In the genomic region with DNA sequence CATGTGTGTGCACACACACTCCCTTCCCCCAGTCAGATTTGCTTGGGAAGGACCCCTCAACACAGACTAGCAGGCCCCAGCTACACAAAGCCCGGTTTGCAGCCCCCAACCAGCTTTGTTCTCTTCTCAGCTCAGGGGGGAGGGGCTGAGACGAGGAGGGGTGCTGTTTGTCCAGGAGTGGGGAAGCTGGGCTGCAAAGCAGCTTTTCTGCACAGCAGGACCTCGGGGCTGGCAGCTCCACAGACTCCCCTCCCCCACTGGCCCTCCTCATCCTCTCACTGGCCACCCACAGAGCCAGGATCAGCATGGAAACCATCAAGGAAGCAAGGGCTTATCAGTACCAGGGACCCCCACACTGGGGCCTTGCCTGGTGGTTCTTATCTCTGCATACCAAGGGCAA, we compare ENCODE assay signal across 13 mouse cellular contexts. TPM values are rescaled to one million over a fixed set of nuclear protein-coding genes. Genes with fewer than 3 reads are reported as not detected.
A peak's percentile ranks its signal among the peaks of the same experiment; 100 is the strongest.
DNase-seq lines count a peak whose midpoint lies in the region; ATAC-seq and TF ChIP-seq lines count a peak whose summit lies in the region.
"Had no signal": no experiment of that assay in that cellular context is flagged by ENCODE, and none has a peak within 500 bp of the region (broad histone marks: within the 10 kb centered on the region; RNA-seq: fewer than 3 reads in every experiment).

No protein-coding gene starts in this region.

- peak overlapping the region; percentile 73 for H3K4me3 ChIP-seq in hindbrain, embryonic 10.5 days
- no peak overlapping the region for H3K4me3 ChIP-seq in hindbrain, embryonic 14.5 days (replicated peaks; ENCODE audit: low read length)
- no peak overlapping the region for H3K4me3 ChIP-seq in G1E (ENCODE audit: low read depth, low read length)
- no peak overlapping the region for H3K4me3 ChIP-seq in forebrain, embryonic 13.5 days
- H3K4me3 ChIP-seq: heart, embryonic 13.5 days had no signal

- peak overlapping the region; percentile 92 for H3K27ac ChIP-seq in hindbrain, embryonic 10.5 days
- H3K27ac ChIP-seq in hindbrain, embryonic 14.5 days: no peak overlapping the region
- H3K27ac ChIP-seq in forebrain, embryonic 13.5 days: no peak overlapping the region
- H3K27ac ChIP-seq: heart, embryonic 13.5 days had no signal

- peaks cover 39% of the 10 kb centered on the region for H3K36me3 ChIP-seq in hindbrain, embryonic 10.5 days
- H3K36me3 ChIP-seq in hindbrain, embryonic 14.5 days (replicated peaks; ENCODE audit: control insufficient read depth, insufficient read depth): peaks cover 35% of the 10 kb centered on the region
- peaks cover 54% of the 10 kb centered on the region for H3K36me3 ChIP-seq in G1E (replicated peaks)
- H3K36me3 ChIP-seq in forebrain, embryonic 13.5 days (ENCODE audit: poor library complexity, severe bottlenecking): peaks cover 40% of the 10 kb centered on the region

- no peak for TF ChIP-seq CTCF in G1E (IDR thresholded peaks at IDR 0.05; ENCODE audit: low read depth, low read length)

- no peak overlapping the region for H3K9ac ChIP-seq in hindbrain, embryonic 14.5 days
- H3K9ac ChIP-seq in forebrain, embryonic 13.5 days: peak overlapping the region; percentile 21; the same call in 1 of the 2 replicates
- H3K9ac ChIP-seq: heart, embryonic 13.5 days had no signal

- no peak for ATAC-seq in hindbrain, embryonic 14.5 days (ENCODE audit: low FRiP score)
- 0 out of 2 replicates have a peak, but pooled peaks have one; percentile 22 for ATAC-seq in G1E (ENCODE audit: extremely low read depth, insufficient number of reproducible peaks, low FRiP score, poor library complexity, severe bottlenecking)
- no peak for ATAC-seq in forebrain, embryonic 13.5 days
- ATAC-seq: intestine, postnatal 0 days had no signal

- peaks cover 74% of the 10 kb centered on the region for H3K4me1 ChIP-seq in hindbrain, embryonic 10.5 days (replicated peaks)
- peaks cover 34% of the 10 kb centered on the region for H3K4me1 ChIP-seq in hindbrain, embryonic 14.5 days (replicated peaks; ENCODE audit: control insufficient read depth, insufficient read depth, low read length)
- H3K4me1 ChIP-seq in G1E (ENCODE audit: insufficient read depth, low read depth, low read length): peaks cover 26% of the 10 kb centered on the region
- peaks cover 40% of the 10 kb centered on the region for H3K4me1 ChIP-seq in forebrain, embryonic 13.5 days

- 1% methylated on average over 3 of the region's 3 CpGs for WGBS in hindbrain, embryonic 10.5 days
- 0% methylated on average over 3 of the region's 3 CpGs for WGBS in hindbrain, embryonic 14.5 days
- WGBS in forebrain, embryonic 13.5 days: 0% methylated on average over 3 of the region's 3 CpGs

- no peak overlapping the region for H3K4me2 ChIP-seq in hindbrain, embryonic 14.5 days (replicated peaks)
- H3K4me2 ChIP-seq in forebrain, embryonic 13.5 days: 0 out of 2 replicates have a peak overlapping the region, but pooled peaks have one; percentile 91
- H3K4me2 ChIP-seq: heart, embryonic 13.5 days had no signal

- peak; percentile 66 for DNase-seq in hindbrain, embryonic 10.5 days (ENCODE audit: low spot score)
- DNase-seq in hindbrain, embryonic 14.5 days (ENCODE audit: low spot score): no peak
- no peak for DNase-seq in G1E (ENCODE audit: low spot score)
- peak; percentile 50 for DNase-seq in mesoderm, embryonic 11.5 days (ENCODE audit: low read depth, low spot score)
- no peak for DNase-seq in layer of hippocampus, adult 11-12 months (ENCODE audit: low spot score)
- no peak for DNase-seq in adipocyte (ENCODE audit: low spot score)
- no peak for DNase-seq in heart, postnatal 10 days
- DNase-seq: cerebellum, postnatal 14 days; lung, postnatal 14 days had no signal

- no peaks in the 10 kb centered on the region for H3K9me3 ChIP-seq in hindbrain, embryonic 10.5 days
- H3K9me3 ChIP-seq in hindbrain, embryonic 14.5 days (ENCODE audit: control insufficient read depth, low read length): no peaks in the 10 kb centered on the region
- no peaks in the 10 kb centered on the region for H3K9me3 ChIP-seq in G1E (replicated peaks)
- no peaks in the 10 kb centered on the region for H3K9me3 ChIP-seq in forebrain, embryonic 13.5 days (replicated peaks)
- H3K9me3 ChIP-seq: heart, embryonic 13.5 days had no signal

- peaks cover 30% of the 10 kb centered on the region for H3K27me3 ChIP-seq in hindbrain, embryonic 10.5 days (ENCODE audit: insufficient read depth, poor library complexity, severe bottlenecking)
- H3K27me3 ChIP-seq in hindbrain, embryonic 14.5 days (ENCODE audit: control insufficient read depth, insufficient read depth, low read length): no peaks in the 10 kb centered on the region
- H3K27me3 ChIP-seq in G1E (ENCODE audit: insufficient read depth, low read length): peaks cover 36% of the 10 kb centered on the region
- H3K27me3 ChIP-seq in forebrain, embryonic 13.5 days: peaks cover 31% of the 10 kb centered on the region

- intact Hi-C loops in heart, postnatal 10 days (cut with DNase I): no loop called here

RNA-seq across cellular contexts. Expression of a gene that starts 2.5 kb away (rescaled TPM):
- 24.1 and 36.7 TPM in 2 replicates for polyA plus RNA-seq in hindbrain, embryonic 10.5 days (2016; fragmentation: Nextera tagmentation; extraction: Ambion mirVana)
- 6.1 and 7.0 TPM in 2 replicates for polyA plus RNA-seq in hindbrain, embryonic 14.5 days (2014; fragmentation: Nextera tagmentation; extraction: Ambion mirVana)
- total RNA-seq in G1E (2014; fragmentation: Nextera tagmentation) (not detected in 2 replicates), G1E (2017) (not detected in 2 replicates)
- polyA plus RNA-seq in G1E (2012): not detected in 2 replicates
- polyA plus RNA-seq in forebrain, embryonic 13.5 days (2015; fragmentation: Nextera tagmentation; extraction: Ambion mirVana): 3.9 and 6.1 TPM in 2 replicates
- total RNA-seq in heart, postnatal 10 days (2021): 1 to 10 TPM in 1 of 2 experiments, under 1 TPM in 1; 0.60 to 2.1 TPM
- total RNA-seq: left cerebral cortex, adult 8-10 months had no signal

RNA-seq across cellular contexts. Expression of a gene that starts 24.4 kb away (rescaled TPM):
- 23.3 and 29.2 TPM in 2 replicates for polyA plus RNA-seq in hindbrain, embryonic 10.5 days (2016; fragmentation: Nextera tagmentation; extraction: Ambion mirVana)
- polyA plus RNA-seq in hindbrain, embryonic 14.5 days (2014; fragmentation: Nextera tagmentation; extraction: Ambion mirVana): 32.7 and 33.1 TPM in 2 replicates
- total RNA-seq in G1E (2014; fragmentation: Nextera tagmentation) (not detected in 2 replicates), G1E (2017) (0.16 and 0.29 TPM in 2 replicates)
- 0.02 and 0.03 TPM in 2 replicates for polyA plus RNA-seq in G1E (2012)
- polyA plus RNA-seq in forebrain, embryonic 13.5 days (2015; fragmentation: Nextera tagmentation; extraction: Ambion mirVana): 20.6 and 24.8 TPM in 2 replicates
- total RNA-seq in heart, postnatal 10 days (2021): 10 to 100 TPM; 14.8 to 16.8 TPM

RNA-seq across cellular contexts. Expression of a gene that starts 44.8 kb away (rescaled TPM):
- 90.8 and 119 TPM in 2 replicates for polyA plus RNA-seq in hindbrain, embryonic 10.5 days (2016; fragmentation: Nextera tagmentation; extraction: Ambion mirVana)
- polyA plus RNA-seq in hindbrain, embryonic 14.5 days (2014; fragmentation: Nextera tagmentation; extraction: Ambion mirVana): 231 and 245 TPM in 2 replicates
- total RNA-seq in G1E (2014; fragmentation: Nextera tagmentation) (151 and 178 TPM in 2 replicates), G1E (2017) (110 and 118 TPM in 2 replicates)
- polyA plus RNA-seq in G1E (2012): 30.0 and 37.0 TPM in 2 replicates
- 136 and 152 TPM in 2 replicates for polyA plus RNA-seq in forebrain, embryonic 13.5 days (2015; fragmentation: Nextera tagmentation; extraction: Ambion mirVana)
- 10 to 100 TPM; 60.1 to 64.0 TPM for total RNA-seq in heart, postnatal 10 days (2021)

RNA-seq across cellular contexts. Expression of a gene that starts 49.7 kb away (rescaled TPM):
- polyA plus RNA-seq in hindbrain, embryonic 10.5 days (2016; fragmentation: Nextera tagmentation; extraction: Ambion mirVana): 131 and 243 TPM in 2 replicates
- 204 and 207 TPM in 2 replicates for polyA plus RNA-seq in hindbrain, embryonic 14.5 days (2014; fragmentation: Nextera tagmentation; extraction: Ambion mirVana)
- total RNA-seq in G1E (2014; fragmentation: Nextera tagmentation): not detected in 2 replicates
- total RNA-seq in G1E (2017): not detected in 2 replicates
- not detected in 2 replicates for polyA plus RNA-seq in G1E (2012)
- 34.6 and 40.4 TPM in 2 replicates for polyA plus RNA-seq in forebrain, embryonic 13.5 days (2015; fragmentation: Nextera tagmentation; extraction: Ambion mirVana)
- total RNA-seq in heart, postnatal 10 days (2021): 10 to 100 TPM; 55.8 to 56.1 TPM

Comparison
In these comparisons a context has a peak if more than half of its experiments do, and no peak if none do; other contexts are left out.
1. DNase-seq: peak in hindbrain, embryonic 10.5 days (single experiment) and mesoderm, embryonic 11.5 days (single experiment); none in hindbrain, embryonic 14.5 days (single experiment), G1E (single experiment), layer of hippocampus, adult 11-12 months (single experiment), adipocyte (single experiment) and heart, postnatal 10 days (0 of 2).
2. RNA of a gene that starts 24.4 kb away (polyA plus RNA-seq): 32.7 to 33.1 TPM in hindbrain, embryonic 14.5 days, 23.3 to 29.2 TPM in hindbrain, embryonic 10.5 days and 20.6 to 24.8 TPM in forebrain, embryonic 13.5 days; 0.02 to 0.03 TPM in G1E; every median in the first group is over 10 times any median in the second.